8 mouse cellular contexts compared by ENCODE assay signal in the genomic region with DNA sequence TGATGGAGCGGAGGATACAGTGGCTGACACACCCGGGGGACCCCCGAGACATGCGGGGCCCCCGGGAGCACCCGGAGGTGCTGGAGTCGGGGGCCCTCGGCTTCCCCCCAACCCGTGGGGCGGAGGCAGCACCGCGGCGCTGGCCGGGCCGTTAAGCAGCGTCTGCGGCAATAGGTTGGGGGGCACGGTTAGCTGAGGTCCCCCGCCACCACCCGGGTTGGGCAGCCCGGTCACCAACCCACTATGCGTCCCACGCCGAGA. TPM values are rescaled to one million over a fixed set of nuclear protein-coding genes. Genes with fewer than 3 reads are reported as not detected.
DNase-seq lines count a peak whose midpoint lies in the region; ATAC-seq and TF ChIP-seq lines count a peak whose summit lies in the region.

No protein-coding gene starts in this region.

- intact Hi-C loops in gastrocnemius, adult 2 months (cut with DNase I) = loop anchor here (2.0 kb wide), 1 partner anchor 48 kb away; no protein-coding TSS in a partner anchor

- H3K27me3 ChIP-seq in testis, adult 2 months (ENCODE audit: control insufficient read depth, insufficient read depth, low read length) = no peaks in the 10 kb centered on the region; the same call in 1 of the 2 replicates
- H3K27me3 ChIP-seq in liver, embryonic 11.5 days (replicated peaks; ENCODE audit: control insufficient read depth, insufficient read depth, low read length) = peaks cover 49% of the 10 kb centered on the region

- no peaks in the 10 kb centered on the region for H3K9me3 ChIP-seq in liver, embryonic 11.5 days (ENCODE audit: control insufficient read depth, low read length)

- peak overlapping the region; percentile 77 for H3K9ac ChIP-seq in liver, embryonic 11.5 days (ENCODE audit: low read depth, low read length)

- peak overlapping the region; percentile 73 for H3K4me2 ChIP-seq in liver, embryonic 11.5 days

- ATAC-seq in liver, embryonic 11.5 days (replicated peaks; ENCODE audit: low FRiP score) = no peak

- peaks cover 30% of the 10 kb centered on the region for H3K4me1 ChIP-seq in testis, adult 2 months (ENCODE audit: control insufficient read depth, insufficient read depth, low read length)
- H3K4me1 ChIP-seq in liver, embryonic 11.5 days (replicated peaks; ENCODE audit: control insufficient read depth, insufficient read depth, low read length) = peaks cover 19% of the 10 kb centered on the region

- TF ChIP-seq POLR2A in testis, adult 2 months (IDR thresholded peaks at IDR 0.05; ENCODE audit: control insufficient read depth, low read depth, low read length) = no peak

- H3K36me3 ChIP-seq in testis, adult 2 months (ENCODE audit: control insufficient read depth, insufficient read depth, low read length) = no peaks in the 10 kb centered on the region
- no peaks in the 10 kb centered on the region for H3K36me3 ChIP-seq in liver, embryonic 11.5 days (ENCODE audit: control insufficient read depth, insufficient read depth, low read length)

- H3K27ac ChIP-seq in gastrocnemius, adult 2 months = peak overlapping the region; percentile 100
- H3K27ac ChIP-seq in testis, adult 2 months (ENCODE audit: control insufficient read depth, insufficient read depth, low read depth, low read length) = peak overlapping the region; percentile 93
- H3K27ac ChIP-seq in liver, embryonic 11.5 days (ENCODE audit: low read depth, low read length) = peak overlapping the region; percentile 86; the same call in 1 of the 2 replicates

- H3K4me3 ChIP-seq in gastrocnemius, adult 2 months = peak overlapping the region; percentile 99
- peak overlapping the region; percentile 87 for H3K4me3 ChIP-seq in testis, adult 2 months (ENCODE audit: control insufficient read depth, low read depth, low read length)
- H3K4me3 ChIP-seq in liver, embryonic 11.5 days (ENCODE audit: low read depth, low read length) = peak overlapping the region; percentile 59

- no peak for TF ChIP-seq CTCF in gastrocnemius, adult 2 months (IDR thresholded peaks at IDR 0.05)
- no peak for TF ChIP-seq CTCF in testis, adult 2 months (IDR thresholded peaks at IDR 0.05; ENCODE audit: control insufficient read depth, insufficient read depth, insufficient replicate concordance, low read depth, low read length)

- WGBS in liver, embryonic 11.5 days = 2% methylated on average over 24 of the region's 24 CpGs

- no peak for DNase-seq in gastrocnemius, adult 2 months
- DNase-seq in gastrocnemius, adult 18-20 months (ENCODE audit: low spot score) = no peak
- DNase-seq in testis, postnatal 14 days (ENCODE audit: low spot score) = no peak
- no peak for DNase-seq in liver, embryonic 11.5 days (ENCODE audit: low spot score)
- DNase-seq in thymus, postnatal 14 days = peak; percentile 46
- DNase-seq in layer of hippocampus, postnatal 10 days (ENCODE audit: low spot score in 2 of 2) = no peak
- DNase-seq in cerebellum, adult 8-10 months = no peak

RNA-seq across cellular contexts. Expression of gene Irf2bpl, which starts 1.6 kb away (rescaled TPM):
- 10 to 100 TPM; 21.5 to 28.2 TPM for total RNA-seq in gastrocnemius, adult 2 months (2021)
- total RNA-seq in gastrocnemius, adult 18-20 months (2021) = 10 to 100 TPM; 20.3 to 24.8 TPM
- polyA plus RNA-seq in testis, adult 2 months (2012; rRNA removed) = 2.8 and 3.2 TPM in 2 replicates
- polyA plus RNA-seq in liver, embryonic 11.5 days (2014; fragmentation: Nextera tagmentation; extraction: Ambion mirVana) = 9.7 and 9.8 TPM in 2 replicates
- 10 to 100 TPM; 77.9 to 81.5 TPM for total RNA-seq in layer of hippocampus, postnatal 10 days (2021)
